Mouse (Mus musculus) heart, adult 9 months (tissue): Measurements from ENCODE around the gene Pfn3.
A peak's percentile ranks its signal among the peaks of the same experiment; 100 is the strongest.
"Not testable (repeated sequence)": the region's sequence is repeated elsewhere in the genome, so short reads cannot be mapped to it uniquely, and the experiment has no call there.

Experiments
- DNase-seq, 2 experiments: peaks; one replicate each; pipeline ENCODE4 v3.0.0; 2022; ENCODE audit warnings: low spot score in 2 of 2

Pfn3 gene

DNA sequence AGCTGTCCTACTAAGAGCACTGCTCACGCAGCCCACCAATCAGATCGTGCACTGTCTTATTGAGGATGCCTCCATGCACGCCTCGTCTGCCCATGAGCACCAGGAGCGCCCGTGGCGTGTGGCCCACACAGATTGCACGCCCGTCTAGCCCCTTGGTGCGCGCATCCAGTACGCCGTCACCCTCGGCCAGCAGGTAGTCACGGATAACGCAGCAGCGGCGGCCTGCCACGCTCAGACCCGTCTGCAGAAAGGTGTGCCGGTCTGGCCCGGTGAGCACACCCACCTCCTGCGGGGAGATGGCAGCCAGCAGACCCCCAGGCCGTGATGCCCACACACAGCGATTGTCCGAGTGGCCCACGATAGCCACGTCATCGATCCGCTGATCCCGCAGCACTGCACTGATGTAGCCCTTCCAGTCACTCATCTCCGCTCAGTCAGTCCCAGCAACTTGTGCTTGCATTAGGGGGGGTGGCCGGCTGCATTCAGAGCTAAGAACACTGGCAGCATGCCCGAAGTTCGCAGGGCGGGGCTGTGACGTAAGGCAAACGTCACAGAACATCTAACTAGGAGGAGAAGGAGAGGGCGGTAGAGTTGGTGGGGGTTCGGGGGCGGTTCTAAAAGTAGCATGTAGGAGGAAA is at the start of gene Pfn3:
Gene Pfn3 (minus strand): TSS at position 490 of the 638 bp plus-strand sequence.
- DNase-seq: no peak

DNA sequence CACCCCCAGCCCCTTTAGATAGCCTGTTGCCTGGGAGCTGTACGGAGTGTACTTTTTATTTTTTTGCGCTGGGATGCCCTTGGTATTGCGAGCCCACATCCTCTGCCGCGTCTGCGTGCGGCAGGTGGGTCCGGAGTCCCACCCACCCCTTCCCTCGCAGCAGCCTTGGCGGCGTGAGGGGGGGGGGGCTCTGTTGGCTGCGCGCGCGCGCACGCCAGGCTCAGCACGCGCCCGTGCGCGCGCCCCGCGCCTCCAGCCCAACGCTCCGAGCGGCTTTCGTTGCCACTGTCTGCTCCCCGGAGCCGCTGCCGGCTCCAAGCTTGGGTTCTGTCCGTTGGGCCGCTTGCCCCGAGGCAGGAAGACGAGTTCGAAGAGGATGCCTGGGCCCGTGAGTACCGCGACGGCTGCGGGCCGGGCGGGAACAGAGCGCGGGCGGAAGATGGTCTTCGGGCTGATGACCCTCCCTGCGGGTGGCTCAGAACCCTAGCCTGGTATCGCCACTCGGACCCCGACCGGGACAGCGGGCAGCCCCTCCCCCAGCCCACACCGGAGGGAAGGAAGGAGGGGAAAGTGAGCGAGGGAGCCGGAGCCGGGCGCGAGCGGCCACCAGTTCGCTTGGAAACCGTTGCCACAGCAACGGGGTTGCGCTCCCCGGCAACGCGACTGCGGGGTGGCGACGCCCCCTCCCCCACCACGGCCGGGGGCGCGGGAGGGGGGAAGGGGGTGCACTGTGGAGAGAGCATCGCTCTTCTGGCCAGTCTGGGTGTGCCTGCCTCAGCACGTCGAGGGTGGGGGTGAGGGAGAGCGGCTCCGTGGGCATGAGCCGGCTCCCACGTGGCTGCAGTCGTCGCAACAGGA is 49.2 kb upstream of the Pfn3 start, which contains the start of gene Prr7:
Gene Prr7 (plus strand): TSS at position 241 of the 858 bp plus-strand sequence.
- no peak for DNase-seq

DNA sequence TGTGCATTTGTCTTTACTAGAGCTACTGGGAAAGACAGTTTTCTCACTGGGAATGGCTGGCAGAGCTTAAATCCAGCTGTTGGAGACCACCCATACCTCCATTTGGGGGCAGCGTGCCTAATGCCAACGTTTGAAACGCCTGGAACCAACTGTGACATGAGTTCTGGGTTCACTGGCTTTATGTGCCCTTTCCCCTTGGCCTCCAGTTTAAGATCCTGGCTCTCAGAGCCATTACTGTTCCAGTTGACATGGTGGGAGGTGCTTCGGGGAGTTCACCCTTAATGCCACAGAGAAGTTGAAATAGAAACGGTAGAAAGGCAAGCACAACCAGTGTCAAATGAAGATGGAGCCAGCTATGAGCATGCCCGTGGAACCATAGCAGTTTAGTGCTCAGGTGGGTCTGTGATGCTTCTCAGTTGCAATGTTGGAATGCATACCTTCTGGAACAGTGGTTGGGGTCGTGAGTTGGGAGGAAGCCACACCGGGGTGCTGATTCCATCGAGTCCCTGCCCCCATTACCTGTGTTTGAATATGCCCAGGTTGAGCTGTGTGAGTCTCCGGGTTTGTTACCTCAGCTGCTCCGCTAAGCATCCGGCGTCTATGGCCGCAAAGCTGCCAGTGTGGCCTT is 48.5 kb upstream of the Pfn3 start:
- DNase-seq: no peak

DNA sequence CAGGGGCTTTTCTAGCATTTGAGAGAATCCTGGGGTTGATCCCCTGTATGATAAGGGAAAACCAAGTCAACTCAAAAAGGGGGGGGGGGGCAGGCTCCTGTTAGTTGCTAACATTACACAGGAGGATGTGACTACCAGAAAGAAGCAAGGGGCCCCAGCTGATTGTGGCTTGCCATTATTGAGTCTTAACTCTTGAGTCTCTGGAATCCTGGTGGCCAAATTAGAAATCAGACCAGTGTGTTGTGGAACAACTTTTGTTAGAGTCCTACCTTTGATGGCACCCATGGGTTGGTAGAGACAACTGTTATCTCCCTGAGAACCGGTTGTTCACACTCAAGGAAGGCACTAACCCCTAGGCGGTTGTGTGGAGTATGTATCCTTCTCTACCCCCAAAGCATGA is 47.9 kb upstream of the Pfn3 start:
- DNase-seq: no peak

DNA sequence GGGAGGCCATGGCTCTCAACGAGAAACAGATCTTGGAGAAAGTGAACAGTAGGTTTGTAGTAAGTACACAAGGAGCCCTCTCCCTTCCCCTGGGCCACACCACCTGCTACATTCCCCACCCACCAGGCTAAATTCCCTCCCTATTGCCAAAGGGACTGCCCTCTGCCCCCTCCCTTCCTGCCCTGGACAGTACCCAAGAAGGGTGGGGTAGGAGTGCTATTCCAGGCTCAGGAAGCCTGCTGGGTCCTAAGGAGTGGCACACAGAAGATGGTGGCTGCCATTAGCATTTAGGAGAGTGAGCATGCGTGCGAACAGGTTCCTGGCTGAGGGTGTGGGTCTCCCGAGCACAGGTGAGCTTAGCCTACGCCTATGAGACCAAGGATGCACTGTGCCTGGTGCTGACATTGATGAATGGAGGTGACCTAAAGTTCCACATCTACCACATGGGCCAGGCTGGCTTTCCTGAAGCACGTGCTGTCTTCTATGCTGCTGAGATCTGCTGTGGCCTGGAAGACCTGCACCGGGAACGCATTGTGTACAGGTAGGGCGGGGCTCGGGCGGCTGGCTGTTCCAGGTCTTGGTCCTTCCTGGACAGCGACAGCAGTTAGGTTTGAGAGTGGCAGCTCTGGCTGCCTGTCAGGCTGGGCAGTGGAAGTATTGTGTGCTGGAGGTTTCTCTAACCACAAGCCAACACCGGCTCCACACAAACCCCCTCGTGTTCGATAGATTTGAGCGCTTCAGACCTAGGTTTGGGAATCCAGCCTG is 36.9 kb upstream of the Pfn3 start:
- DNase-seq: no peak

DNA sequence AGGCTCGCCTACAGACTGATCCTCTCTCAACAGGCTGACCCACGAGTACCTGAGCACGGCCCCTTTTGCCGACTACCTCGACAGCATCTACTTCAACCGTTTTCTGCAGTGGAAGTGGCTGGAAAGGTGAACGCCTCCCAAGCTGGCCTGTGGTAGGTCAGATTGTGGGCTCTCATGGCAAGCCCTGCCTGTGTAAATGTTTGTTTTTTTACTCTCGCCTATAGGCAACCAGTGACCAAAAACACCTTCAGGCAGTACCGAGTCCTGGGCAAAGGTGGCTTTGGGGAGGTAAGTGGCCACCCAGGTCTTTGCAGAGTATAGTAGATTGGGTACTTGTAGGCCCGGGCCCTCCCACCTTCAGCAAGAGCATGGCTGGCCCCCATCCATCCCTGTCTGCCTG is 36.3 kb upstream of the Pfn3 start:
- DNase-seq: no peak

DNA sequence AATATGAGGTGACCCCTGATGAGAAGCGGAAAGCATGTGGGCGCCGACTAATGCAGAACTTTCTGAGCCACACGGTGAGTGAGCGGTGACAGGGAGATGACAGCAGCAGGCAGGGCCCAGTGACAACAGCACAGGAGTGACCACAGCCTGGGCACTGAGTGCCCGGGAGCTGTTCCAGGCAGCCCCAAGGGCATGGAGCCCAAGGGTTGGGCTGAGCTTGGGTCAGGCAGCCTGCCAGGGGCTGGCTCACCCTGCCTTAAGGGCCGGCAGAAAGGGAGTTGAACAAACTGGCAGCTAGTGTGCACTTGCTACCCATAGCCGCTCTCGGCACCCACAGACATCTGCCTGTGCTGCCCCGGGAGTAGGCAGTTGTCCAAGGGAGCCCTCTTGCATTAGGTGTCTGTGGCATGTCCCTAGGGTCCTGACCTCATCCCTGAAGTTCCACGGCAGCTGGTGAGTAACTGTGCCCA is 35.5 kb upstream of the Pfn3 start:
- peak; percentile 86 to 88 for DNase-seq

DNA sequence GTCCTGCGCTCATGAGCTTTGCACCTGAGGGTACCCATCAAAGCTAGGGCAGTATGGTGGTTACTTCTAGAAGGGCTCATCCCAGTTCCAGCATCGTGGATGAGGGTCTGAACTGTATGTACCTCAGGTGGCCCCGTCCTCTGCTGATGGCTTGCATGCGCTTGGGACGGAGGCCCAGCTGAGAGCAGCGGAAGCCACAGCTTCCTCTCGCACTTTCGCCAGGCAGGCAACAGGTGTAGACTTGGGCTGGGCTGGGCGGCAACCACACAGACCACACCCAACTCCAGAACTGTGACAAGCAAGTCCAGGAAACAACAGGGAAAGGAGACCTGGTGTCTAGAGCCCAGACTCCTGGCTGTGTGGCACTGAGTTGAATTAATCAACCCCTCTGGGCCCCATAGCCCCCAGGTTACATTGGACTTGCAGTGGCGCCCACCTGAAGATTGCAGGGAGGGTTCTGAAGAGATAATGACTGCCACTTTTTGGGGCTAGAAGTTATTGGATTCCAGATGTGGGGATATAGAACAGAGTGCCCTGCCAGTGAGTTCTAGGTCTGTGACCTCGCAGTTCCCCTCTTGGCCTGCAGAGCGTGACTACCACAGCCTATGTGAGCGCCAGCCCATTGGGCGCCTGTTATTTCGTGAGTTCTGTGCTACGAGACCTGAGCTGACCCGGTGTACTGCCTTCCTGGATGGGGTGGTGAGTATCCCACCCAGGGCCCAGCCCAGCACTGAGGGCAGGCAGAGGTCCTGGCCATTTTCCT is 34.8 kb upstream of the Pfn3 start:
- no peak for DNase-seq

DNA sequence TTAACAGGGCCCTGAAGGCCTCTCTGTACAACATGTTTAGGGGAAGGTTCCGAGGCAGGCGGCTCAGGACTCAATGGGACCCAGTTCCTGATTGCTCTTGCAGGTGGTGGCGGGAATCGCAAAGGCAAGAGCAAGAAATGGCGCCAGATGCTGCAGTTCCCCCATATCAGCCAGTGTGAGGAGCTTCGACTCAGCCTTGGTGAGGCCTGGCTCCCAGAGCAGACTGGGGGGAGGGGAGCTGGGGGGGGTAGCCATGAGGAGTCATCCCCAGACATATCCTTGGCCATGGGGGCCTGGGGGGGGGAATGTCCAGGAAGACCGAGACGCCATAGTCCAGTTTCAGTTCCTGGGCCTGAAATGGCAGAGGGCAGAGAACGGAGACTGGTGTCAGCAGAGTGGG is 34.2 kb upstream of the Pfn3 start:
- no peak for DNase-seq

DNA sequence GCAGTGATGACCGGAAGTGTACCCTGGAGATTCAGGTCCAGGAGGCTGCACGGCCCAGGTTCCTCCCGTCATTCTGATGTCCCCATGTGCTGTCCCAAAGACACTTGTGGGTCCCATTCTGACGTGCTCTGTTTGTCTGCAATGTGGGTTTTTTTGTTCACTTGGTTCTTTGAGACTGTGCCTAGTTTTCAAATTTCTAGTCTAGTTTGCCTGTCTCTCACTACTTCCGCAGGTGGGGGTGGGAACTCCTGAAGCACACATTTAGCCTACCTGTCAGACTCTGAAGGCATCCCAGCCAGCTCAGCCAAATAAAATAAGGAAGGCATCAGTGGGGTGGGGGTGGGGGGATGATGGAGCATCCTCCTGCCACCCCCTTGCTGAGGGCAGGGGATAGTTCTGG is 33.1 kb upstream of the Pfn3 start:
- no peak for DNase-seq

DNA sequence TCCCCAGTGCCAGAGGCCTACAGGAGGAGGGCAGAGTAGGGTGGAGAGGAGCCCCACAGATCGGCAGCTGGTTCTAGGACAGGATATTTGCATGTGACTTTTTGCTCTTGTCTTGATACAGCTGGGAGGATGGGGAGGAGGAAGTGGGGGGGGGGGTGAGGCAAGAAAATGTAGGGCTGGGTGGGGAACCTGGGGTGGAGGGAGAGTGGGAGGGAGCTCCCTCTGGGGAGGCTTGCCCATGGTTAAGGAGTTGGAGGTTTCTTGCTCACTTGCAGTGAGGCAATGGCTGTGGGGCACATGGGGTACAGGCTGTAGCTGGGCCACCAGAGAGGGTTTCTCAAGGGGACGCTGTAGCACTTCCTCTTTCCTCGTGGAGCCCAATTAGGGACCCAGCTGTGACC is 32.5 kb upstream of the Pfn3 start:
- DNase-seq: peak in 1 of 2 experiments; percentile 47

DNA sequence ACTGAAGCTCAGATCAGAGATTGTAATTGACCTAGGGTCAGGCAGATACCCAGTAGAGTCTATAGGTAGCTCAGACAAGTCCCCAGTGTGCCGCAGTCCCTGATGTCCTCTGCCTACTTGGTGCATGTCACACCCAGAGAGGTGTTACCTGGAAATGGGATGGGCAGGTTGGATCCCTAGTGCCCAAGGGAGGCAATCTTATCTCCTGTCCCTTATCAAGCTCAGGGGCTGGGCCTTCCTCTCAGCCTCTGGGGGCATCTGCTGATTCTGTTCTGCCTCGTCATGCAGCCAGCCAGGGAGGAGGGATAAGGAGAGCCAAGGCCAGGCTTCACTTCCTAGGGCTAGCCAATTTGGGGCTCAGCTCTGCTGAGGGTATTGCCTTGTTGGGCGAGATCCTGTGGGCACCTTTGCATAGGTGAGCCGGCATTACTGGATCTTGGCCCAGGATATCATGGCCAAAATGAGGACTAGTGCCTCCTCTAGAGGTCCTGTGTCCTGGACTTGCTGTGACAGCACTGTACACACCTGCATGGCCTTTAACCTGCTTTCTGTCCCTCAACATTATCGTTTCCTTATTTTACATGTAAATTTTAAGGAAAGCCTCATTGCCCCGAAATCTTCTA is 31.6 kb upstream of the Pfn3 start:
- DNase-seq: no peak

DNA sequence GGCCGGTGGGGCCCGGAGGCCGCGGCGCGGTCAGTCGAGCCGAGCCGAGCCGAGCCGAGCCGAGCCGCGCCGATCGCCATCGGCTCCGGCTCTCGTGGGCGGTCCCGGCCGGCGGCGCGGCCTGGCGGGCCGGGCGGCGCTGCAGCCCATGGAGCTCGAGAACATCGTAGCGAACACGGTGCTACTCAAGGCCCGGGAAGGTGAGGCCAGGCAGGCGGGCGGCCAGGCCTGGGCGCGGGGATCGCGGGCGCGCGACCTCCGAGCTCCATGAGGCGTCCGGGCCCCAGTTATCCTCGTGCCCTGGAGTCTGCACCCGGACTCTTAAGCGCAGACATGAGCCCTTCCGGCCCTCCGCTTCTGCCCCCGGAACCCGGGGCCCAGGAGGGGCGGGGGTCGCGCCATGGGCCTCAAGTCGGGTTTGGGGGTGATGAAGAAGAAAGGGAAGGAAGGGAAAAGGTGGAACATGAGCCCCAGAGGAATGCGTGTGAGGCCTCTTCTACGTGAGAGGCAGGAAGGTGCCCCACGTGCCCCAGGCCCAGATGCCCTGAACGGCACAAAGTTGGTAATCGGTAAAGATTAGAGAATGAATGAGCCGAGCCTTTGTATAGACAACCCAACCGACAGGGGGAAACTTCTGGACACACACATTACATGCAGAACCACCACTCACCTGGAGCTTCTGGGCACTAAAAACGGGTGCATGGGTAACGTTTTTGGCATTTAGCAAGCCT is 30.5 kb upstream of the Pfn3 start:
- peak in 1 of 2 experiments; percentile 56 for DNase-seq

DNA sequence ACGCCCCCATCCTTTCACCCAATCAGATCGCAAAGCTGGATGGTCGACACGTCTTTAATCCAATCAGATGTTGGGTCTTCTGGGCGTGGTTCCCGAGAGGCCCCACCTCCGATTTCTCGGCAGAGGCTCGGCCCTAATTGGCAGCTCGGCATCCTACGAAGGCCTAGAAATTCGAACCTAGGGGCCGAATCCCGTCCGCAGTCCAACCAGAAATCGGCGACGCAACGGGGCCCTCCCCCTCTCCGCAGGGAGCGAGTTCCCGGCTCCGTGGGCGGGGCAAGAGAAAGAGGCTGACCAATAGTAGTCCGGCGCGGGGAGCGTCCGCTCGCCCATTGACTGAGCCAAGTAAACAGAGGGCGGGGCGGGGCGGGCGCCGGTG is 29.9 kb upstream of the Pfn3 start, which contains the start of gene Grk6:
Gene Grk6 (plus strand): TSS at position 136 of the 379 bp plus-strand sequence.
- peak; percentile 100 for DNase-seq

DNA sequence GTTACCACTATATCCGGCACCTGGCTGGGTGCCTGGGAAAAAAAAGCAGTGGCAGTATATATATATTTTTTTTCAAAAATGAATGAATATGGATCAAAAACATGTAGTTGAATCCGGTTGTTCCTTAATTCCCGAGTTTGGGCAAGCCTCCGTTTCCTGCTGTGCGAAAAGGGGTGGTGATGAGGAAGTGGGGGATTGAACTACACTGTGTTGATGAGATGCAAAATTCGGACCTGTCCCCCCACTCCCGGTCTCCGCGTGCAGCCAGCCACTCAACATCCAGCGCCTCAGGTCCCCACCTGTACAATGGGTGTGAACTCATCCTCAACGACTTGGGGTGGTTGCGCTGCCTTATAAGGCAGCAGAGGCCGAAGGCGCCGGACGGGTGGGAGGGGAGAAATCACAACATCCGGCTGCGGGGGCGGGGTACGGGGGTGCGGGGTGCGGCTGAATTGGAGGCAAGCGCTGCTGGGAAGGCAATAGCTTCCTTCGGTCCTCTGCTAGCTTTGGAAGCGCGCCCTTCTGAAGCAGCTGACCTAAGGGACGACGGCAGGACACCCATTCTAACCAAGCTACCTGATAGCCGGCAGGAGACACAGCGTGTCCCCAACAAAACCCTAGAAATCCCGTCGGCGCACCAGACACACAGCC is 29.4 kb upstream of the Pfn3 start:
- no peak for DNase-seq

DNA sequence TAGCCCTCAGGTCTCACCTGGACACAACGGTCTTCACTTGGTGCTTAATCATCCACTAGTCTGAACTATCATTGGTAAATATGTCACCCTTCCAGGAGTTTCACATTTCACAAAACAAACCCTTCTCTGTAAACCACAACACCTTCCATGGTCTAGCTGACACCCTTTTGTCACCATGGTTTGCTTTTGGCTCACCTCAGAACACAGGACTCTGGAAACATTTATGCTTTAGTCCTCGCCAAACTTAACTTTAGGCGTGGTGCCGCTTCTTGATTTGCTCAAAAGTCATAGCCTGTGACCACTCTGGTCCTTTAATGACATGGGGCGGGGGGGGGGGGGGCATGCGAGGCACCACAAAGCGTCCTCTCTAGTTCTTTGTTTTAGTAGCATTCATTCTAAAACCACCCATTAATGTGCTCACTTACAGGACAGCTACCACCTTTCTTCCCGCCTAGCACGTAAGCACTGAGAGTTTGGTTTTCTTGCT is 28.8 kb upstream of the Pfn3 start:
- no peak for DNase-seq

DNA sequence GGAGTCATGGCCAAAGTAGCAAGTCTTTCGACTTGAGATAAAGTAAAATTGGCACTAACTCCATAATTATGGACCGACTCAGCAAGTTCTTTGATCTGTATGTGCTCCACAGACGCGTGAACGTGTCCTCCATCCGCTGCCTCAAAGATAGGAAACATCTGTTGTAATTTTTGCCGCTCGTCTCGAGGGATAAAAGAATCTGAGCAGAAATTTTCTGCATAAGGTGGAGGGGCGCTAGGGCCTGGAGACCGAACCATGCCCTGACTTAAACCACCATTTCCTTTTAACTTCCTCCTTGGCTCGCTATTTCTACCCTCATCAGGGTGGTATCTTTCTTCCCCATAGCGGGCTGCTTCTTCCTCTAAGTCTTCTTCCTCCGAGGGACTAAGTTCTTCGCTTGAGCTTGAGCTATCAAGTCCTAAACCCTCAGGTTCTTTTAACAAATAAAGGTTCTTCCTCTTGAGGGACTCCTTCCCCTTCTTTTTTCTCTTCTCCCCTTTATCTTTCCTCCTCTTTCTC is 22.1 kb upstream of the Pfn3 start:
- not testable (repeated sequence) for DNase-seq

DNA sequence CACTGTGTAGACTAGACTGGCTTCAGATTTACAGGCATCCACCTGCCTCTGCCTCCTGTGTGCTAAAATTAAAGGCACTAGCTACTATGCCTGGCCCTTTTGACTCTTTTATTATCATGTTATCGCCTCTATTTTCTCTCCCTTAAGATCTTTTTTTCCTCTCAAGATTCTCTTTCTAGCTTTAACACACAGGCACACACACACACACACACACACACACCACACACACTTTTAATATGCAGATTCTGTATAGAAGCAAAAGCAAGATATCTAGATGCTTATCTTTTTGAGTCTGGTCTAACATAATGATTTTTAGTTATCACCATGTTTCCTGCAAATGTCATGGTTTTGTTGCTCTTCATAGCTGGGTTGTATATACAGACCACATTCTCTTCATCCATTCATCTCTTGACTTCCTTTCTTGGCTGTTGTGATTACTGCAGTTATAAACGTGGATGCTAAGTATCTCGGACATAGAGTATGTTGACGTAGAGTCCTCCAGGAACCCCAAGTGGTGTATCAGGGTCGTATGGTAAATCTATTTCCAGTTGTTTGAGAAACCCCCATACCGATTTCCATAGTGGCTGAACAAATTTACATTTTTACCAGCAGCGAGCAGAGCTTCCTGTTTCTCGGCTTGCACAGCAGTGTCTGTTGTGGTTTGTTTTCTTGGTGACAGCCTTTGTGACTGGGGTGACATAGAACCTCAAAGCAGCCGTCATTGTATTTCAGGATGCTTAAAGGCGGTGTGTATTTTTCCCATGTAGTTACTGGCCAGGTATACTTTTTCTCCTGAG is 17.1 kb upstream of the Pfn3 start:
- DNase-seq: no peak
